In the genomic region with DNA sequence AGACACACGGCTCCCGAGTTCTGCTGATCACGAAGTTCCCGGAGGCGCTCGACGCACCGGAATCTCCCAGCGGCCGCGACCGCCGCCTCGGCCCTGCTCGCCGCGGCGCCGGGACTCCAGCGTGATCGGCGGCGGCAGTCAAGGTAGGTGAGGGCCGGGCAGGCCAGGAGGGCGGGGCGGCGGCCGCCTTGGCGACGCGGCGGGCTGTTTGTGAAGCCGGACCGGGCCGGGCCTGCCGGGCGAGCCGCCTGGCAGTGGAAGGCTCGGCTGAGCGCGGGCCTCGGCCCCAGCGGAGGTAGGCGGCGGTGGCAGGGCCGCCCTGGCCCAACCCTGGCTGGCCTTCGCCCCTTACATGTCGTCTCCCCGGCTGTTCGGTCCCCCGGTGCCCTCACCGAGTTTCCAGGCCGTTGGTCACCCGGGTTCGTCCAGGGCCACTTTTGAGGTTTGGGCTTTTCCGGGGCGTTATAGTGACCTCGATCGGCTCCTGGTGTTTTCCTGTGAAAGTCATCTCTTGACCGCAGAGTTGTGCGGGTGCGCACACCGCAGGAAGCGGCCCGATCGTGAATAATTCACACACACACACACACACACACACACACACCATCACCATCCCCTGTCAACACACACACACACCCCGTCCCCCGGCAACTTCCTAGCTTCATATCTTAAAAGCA, we compare ENCODE assay signal across 7 mouse cellular contexts. TPM values are rescaled to one million over a fixed set of nuclear protein-coding genes. Genes with fewer than 3 reads are reported as not detected.
A peak's percentile ranks its signal among the peaks of the same experiment; 100 is the strongest.
DNase-seq lines count a peak whose midpoint lies in the region; ATAC-seq and TF ChIP-seq lines count a peak whose summit lies in the region.

No protein-coding gene starts in this region.

- DNase-seq in layer of hippocampus, adult 11-12 months (ENCODE audit: low spot score) = peak; percentile 17
- no peak for DNase-seq in layer of hippocampus, postnatal 14 days (ENCODE audit: low spot score in 2 of 2)
- DNase-seq in adipocyte (ENCODE audit: low spot score) = peak; percentile 30
- DNase-seq in liver, embryonic 11.5 days (ENCODE audit: low spot score) = peak; percentile 69
- DNase-seq in frontal cortex, adult 2 months (ENCODE audit: extremely low spot score in 1 of 2, low spot score in 1 of 2) = no peak

- no peak for TF ChIP-seq POLR2A in olfactory bulb, adult 2 months (IDR thresholded peaks at IDR 0.05; ENCODE audit: insufficient read depth, low read depth, low read length)

- TF ChIP-seq CTCF in olfactory bulb, adult 2 months (IDR thresholded peaks at IDR 0.05; ENCODE audit: insufficient read depth, low read depth, low read length) = 0 out of 2 replicates have a peak, but pooled peaks have one; percentile 9

- peak overlapping the region; percentile 87 for H3K9ac ChIP-seq in forebrain, embryonic 15.5 days (replicated peaks)
- H3K9ac ChIP-seq in liver, embryonic 11.5 days (ENCODE audit: low read depth, low read length) = peak overlapping the region; percentile 99

- peak overlapping the region; percentile 96 for H3K27ac ChIP-seq in forebrain, embryonic 15.5 days (replicated peaks)
- peak overlapping the region; percentile 90 for H3K27ac ChIP-seq in liver, embryonic 11.5 days (ENCODE audit: low read depth, low read length)
- H3K27ac ChIP-seq in olfactory bulb, adult 2 months (ENCODE audit: insufficient read depth, low read depth, low read length) = peak overlapping the region; percentile 86

- H3K4me3 ChIP-seq in forebrain, embryonic 15.5 days = peak overlapping the region; percentile 94
- peak overlapping the region; percentile 96 for H3K4me3 ChIP-seq in liver, embryonic 11.5 days (ENCODE audit: low read depth, low read length)
- H3K4me3 ChIP-seq in olfactory bulb, adult 2 months (ENCODE audit: insufficient read depth, low read depth, low read length) = peak overlapping the region; percentile 87

- WGBS in forebrain, embryonic 15.5 days = under 1% methylated on average over 62 of the region's 68 CpGs
- under 1% methylated on average over 64 of the region's 68 CpGs for WGBS in liver, embryonic 11.5 days
- under 1% methylated on average over 66 of the region's 68 CpGs for WGBS in olfactory bulb, adult 2 months

- no peaks in the 10 kb centered on the region for H3K27me3 ChIP-seq in forebrain, embryonic 15.5 days
- no peaks in the 10 kb centered on the region for H3K27me3 ChIP-seq in liver, embryonic 11.5 days (replicated peaks; ENCODE audit: control insufficient read depth, insufficient read depth, low read length)

- peaks cover 12% of the 10 kb centered on the region for H3K36me3 ChIP-seq in forebrain, embryonic 15.5 days
- peaks cover 9% of the 10 kb centered on the region for H3K36me3 ChIP-seq in liver, embryonic 11.5 days (ENCODE audit: control insufficient read depth, insufficient read depth, low read length)

- no peaks in the 10 kb centered on the region for H3K9me3 ChIP-seq in forebrain, embryonic 15.5 days
- H3K9me3 ChIP-seq in liver, embryonic 11.5 days (ENCODE audit: control insufficient read depth, low read length) = no peaks in the 10 kb centered on the region

- peak overlapping the region; percentile 69 for H3K4me2 ChIP-seq in forebrain, embryonic 15.5 days (replicated peaks)
- peak overlapping the region; percentile 79 for H3K4me2 ChIP-seq in liver, embryonic 11.5 days

- H3K4me1 ChIP-seq in forebrain, embryonic 15.5 days = peaks cover 37% of the 10 kb centered on the region
- H3K4me1 ChIP-seq in liver, embryonic 11.5 days (replicated peaks; ENCODE audit: control insufficient read depth, insufficient read depth, low read length) = peaks cover 15% of the 10 kb centered on the region
- H3K4me1 ChIP-seq in olfactory bulb, adult 2 months (ENCODE audit: control insufficient read depth, insufficient read depth, low read length) = no peaks in the 10 kb centered on the region; the same call in 1 of the 2 replicates

- ATAC-seq in forebrain, embryonic 15.5 days (replicated peaks) = peak; percentile 81
- peak; percentile 75 for ATAC-seq in liver, embryonic 11.5 days (replicated peaks; ENCODE audit: low FRiP score)

RNA-seq across cellular contexts. Expression of a gene that starts 0.4 kb away (rescaled TPM):
- total RNA-seq in layer of hippocampus, postnatal 14 days (2021) = 10 to 100 TPM; 30.6 to 32.8 TPM
- polyA plus RNA-seq in forebrain, embryonic 15.5 days (2015; fragmentation: Nextera tagmentation; extraction: Ambion mirVana) = 32.5 and 35.7 TPM in 2 replicates
- polyA plus RNA-seq in liver, embryonic 11.5 days (2014; fragmentation: Nextera tagmentation; extraction: Ambion mirVana) = 56.7 and 57.3 TPM in 2 replicates
- polyA plus RNA-seq in olfactory bulb, adult 2 months (2012; ENCODE audit: insufficient read depth, insufficient read length, low replicate concordance, missing spikeins) = 69.3 TPM in 1 of 2 replicates, not detected in the other
- 13.9 and 14.7 TPM in 2 replicates for polyA plus RNA-seq in frontal cortex, adult 2 months (2012; rRNA removed)

RNA-seq across cellular contexts. Expression of a gene that starts 3.8 kb away (rescaled TPM):
- 1 to 10 TPM; 1.0 to 1.1 TPM for total RNA-seq in layer of hippocampus, postnatal 14 days (2021)
- polyA plus RNA-seq in forebrain, embryonic 15.5 days (2015; fragmentation: Nextera tagmentation; extraction: Ambion mirVana) = 0.92 and 1.0 TPM in 2 replicates
- 1.2 and 1.8 TPM in 2 replicates for polyA plus RNA-seq in liver, embryonic 11.5 days (2014; fragmentation: Nextera tagmentation; extraction: Ambion mirVana)
- polyA plus RNA-seq in olfactory bulb, adult 2 months (2012; ENCODE audit: insufficient read depth, insufficient read length, low replicate concordance, missing spikeins) = not detected in 2 replicates
- 2.2 and 2.5 TPM in 2 replicates for polyA plus RNA-seq in frontal cortex, adult 2 months (2012; rRNA removed)

Comparison
In these comparisons a context has a peak if more than half of its experiments do, and no peak if none do; other contexts are left out.
1. DNase-seq: peak in layer of hippocampus, adult 11-12 months (single experiment), adipocyte (single experiment) and liver, embryonic 11.5 days (single experiment); none in layer of hippocampus, postnatal 14 days (0 of 2) and frontal cortex, adult 2 months (0 of 2).
2. Peak in every context shown above with its lines, with median percentiles within 50 percentile points of each other: H3K27ac ChIP-seq and H3K4me3 ChIP-seq.